Mouse (Mus musculus): ENCODE measurements at regions not wholly inside any gene's neighbourhood (a gene's known extent, or its start where the extent isn't known, plus 50 kb on each side); places are given as distances from the start of the nearest gene placed in this dataset.

- peak; percentile 89 to 93 for DNase-seq
Measured at GRCm38 (mm10) chr15:62106518-62106975, 1183.7 kb upstream of the A1bg start.

- DNase-seq: no peak
Measured at GRCm38 (mm10) chr15:62105483-62105882, 1182.7 kb upstream of the A1bg start.

DNA sequence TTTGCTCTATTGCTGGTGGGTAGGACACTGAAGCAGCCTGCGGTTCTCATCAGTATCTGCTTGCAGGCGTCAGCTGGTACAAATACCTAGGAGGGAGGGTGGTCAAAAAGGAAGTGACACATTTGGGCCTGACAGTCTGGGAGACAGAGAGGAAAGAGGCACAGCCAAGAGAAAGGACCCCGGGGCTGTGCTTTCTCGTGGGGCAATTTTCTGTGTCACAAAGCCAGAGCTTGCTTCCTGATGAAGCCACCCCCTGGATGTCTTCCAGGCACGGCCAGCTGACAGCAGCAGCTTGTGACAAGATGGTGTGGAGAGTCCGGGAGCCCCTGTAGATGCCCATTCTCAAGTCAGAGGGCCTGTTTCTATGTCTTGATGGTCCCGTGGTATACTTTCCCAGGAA is 1181.8 kb upstream of the A1bg start:
- peak; percentile 40 to 76 for DNase-seq

- DNase-seq: no peak
Measured at GRCm38 (mm10) chr15:62099683-62100082, 1176.9 kb upstream of the A1bg start.

DNA sequence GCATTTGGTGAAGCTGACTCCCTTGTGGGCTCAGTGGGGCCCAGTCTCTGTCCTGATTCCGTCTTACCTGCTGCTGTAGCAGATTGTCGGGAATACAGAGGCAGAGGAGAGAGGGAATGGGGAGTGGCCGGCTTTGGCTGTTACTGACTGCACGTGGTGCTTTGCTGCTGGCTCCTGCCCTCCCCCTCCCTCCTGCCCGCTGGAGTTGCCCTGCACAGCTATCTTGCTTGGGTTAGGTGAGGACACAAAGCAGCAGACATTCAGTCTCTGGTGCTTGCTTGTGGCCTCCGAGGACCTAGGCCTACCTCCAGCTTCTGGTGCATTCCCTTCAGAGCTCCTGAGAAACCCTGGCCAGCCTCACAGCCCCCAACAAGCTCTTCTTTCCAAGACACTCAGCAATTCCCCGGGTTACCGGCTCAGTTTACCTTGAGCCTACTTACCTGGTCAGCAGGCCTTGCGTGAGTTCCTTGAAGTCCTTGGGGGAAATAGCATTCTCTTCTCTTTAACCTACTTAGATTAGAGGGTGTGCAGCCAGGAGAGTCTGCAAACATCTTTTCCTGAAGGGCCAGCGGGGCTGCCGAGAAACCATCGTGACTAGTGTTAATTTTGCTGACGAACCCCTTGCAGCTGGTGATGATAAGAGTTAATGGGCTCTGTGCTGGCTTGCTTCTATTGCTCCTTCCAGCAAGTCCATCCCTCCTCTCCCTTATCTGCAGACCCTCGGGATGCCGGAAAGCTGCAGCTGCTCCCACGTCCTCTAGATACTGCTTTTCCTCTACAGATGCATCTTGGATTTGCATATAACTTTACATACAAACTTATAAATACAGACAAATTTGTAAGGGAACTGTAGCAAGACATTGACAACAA is 1176.2 kb upstream of the A1bg start:
- peak; percentile 27 to 53 for DNase-seq

- no peak for DNase-seq
Measured at GRCm38 (mm10) chr15:62096778-62097177, 1174.0 kb upstream of the A1bg start.

DNA sequence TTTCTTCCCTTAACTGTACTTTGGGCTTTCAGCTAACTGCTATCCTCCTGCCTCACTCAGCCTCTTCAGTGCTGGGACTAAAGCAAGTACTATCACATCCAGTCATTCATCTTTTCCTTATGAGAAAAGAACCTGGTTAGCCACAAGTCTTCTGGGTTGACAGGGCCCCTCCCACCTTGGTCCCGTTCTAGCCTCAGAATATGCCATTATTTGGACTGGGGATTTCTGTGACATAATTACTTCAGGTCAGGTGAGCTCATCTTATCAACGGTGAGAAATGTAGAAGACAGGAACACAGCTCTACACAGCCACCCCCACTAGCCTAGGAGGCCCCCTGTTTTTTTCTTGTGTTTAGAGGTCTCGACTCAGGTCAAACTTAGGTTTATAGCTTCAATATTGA is 1172.4 kb upstream of the A1bg start:
- no peak for DNase-seq

GRCm38 (mm10) chr15:62093672-62094071 is 1170.9 kb upstream of the A1bg start:
- DNase-seq: no peak

- no peak for DNase-seq
Measured at GRCm38 (mm10) chr15:62092671-62093185, 1169.9 kb upstream of the A1bg start.

GRCm38 (mm10) chr15:62091746-62092659 is 1169.2 kb upstream of the A1bg start:
- DNase-seq: no peak

GRCm38 (mm10) chr15:62091144-62091543 is 1168.3 kb upstream of the A1bg start:
- DNase-seq: no peak

DNA sequence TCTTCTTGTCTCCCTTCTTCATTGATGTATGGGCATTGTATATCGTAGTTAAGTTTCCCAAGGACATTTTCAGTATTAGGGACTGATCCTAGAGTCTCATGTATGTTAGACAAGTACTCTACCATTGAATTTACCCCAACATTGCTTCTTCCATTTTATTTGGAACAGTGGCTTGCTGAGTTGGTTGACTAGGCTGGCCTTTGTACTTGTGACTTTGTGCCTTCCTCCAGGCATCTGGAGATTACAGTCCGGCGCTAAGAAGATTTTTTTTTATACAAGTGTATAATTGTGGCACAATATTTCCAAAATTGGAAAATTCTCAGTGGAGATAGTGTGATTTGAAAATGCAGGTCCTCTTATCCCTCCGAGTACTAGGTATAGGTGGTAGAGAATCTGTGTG is 1165.5 kb upstream of the A1bg start:
- no peak for DNase-seq

DNA sequence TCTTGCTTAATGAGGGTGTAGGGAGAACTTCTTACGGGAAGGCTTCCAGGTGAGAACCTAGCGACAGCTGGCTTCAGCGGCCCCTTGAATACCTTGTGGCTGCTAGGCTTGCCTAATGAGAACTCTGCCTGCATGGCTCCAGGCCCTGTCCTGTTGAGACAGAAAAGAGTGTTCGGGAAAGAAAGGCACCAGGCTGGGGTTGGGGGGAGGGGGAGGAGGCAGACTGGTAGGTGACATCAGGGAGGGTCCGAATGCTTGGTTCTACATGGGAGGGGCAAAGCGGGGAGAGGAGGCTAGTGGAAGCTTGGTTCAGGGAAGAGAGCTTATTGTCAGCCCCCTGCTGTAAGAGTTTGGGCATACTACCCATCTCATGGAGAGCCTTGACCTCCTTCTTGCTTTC is 1164.9 kb upstream of the A1bg start:
- no peak for DNase-seq

DNA sequence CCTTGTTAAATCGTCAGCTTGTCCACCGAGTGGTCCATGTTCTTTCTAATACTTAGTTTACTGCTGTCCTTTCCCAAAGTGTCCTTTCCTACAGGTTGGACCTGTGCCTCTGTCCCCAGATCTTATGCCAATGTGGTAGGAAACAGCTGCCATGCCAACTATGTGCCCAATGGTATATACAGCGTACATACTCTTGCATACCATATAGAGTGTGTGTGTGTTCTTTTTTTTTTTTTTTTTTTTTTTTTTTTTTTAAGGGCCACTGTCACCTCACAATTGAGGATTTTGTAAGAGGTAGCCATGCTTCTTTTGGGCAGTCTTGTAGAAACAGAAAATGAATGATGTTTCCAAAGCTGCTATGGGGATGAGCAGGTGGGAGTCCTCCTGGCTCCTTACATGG is 1163.2 kb upstream of the A1bg start:
- DNase-seq: no peak

DNA sequence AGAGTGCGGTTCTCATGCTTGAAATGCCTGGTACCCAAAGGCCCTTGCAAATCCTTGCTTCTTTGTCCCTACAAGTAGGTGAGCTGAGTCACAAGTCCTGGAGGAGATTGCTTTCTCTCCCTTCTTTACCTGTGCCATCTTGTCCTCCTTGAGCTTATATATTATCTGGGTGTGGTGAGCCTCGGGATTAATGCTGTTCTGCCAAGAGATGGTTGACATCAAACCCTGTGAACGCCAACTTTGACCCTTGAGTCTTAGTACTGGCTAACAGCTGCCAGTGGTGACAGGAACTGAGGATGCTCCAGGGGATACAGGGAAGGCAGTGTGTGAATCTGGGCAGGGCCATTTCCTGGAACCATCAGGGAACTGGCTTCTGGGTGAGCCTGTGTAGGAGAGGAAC is 1160.5 kb upstream of the A1bg start:
- no peak for DNase-seq

DNA sequence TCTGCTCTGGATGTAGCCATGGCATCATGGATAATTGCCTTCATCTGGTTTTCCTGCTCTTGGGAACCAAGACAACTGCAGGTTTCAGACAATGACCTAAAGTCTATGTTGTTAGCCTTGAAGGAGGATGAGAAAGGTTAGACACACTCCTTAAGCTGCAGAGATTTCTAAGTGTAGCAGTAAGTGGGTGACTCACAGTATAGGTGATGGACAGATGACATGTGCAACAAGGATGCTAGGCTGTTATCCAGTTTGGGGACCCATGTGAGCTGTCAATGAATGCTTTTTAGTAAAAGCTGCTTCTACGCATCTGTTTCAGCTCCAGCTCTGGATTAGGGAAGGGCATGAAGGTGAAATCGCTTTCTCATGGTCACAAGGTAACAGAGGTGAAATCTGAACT is 1159.7 kb upstream of the A1bg start:
- DNase-seq: no peak

GRCm38 (mm10) chr15:62079155-62080109 is 1156.6 kb upstream of the A1bg start:
- DNase-seq: peak; percentile 60 to 71

DNA sequence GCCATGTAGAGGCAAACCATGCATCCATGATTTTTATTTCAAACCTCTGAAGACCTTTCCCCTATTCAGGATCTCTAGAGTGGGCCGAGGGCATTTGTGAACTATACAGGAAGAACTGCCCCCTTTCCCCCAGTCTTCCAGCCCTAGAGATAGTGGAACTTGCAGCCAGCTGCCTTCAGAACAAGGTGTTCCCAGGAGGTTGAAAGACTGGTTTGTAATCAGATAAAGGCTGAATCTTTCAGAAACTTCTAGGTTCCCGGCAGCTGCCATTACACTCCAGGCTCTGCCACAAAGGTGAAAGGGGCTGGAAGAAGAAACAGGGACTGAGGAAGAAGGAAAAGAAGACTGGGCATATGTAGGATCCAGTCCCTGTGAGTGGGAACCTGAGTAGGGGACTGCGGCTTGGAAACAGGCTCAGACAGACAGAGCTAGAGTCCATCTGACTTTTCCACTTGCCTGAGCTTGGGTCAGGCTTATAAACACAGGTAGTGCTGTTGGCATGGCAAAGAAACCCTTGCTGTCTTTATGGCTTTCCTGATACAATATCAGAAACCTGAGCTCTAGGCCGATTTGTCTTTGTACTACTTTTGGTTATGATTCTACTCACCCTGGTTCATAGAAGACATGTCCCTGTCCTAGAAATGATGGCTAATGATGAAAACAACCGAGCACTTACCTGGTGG is 1153.9 kb upstream of the A1bg start:
- DNase-seq: no peak

GRCm38 (mm10) chr15:62074735-62075134 is 1151.9 kb upstream of the A1bg start:
- DNase-seq: no peak

DNA sequence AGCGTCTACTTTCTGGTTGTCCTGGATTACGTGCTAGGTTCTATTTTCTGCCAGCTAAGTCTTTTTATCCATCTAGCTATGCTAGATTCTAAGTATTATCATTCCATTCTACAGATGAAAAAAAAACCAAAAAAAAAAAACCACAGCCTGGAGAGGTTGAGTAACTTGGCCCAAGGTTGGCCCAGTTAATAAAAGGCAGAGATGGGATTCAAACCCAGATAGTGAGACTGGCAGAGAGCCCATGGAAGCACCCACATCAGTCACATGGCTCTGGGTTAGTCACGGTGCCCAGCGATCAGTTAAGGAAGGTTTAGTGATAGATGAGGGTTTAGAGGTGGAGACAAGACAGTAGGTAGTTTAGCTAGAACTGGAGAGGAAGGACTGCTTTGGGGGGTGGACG is 1150.8 kb upstream of the A1bg start:
- DNase-seq: no peak

GRCm38 (mm10) chr15:62071311-62071710 is 1148.5 kb upstream of the A1bg start:
- DNase-seq: no peak

All from lung, postnatal 4 days (tissue).